Mouse (Mus musculus) ES-Bruce4 (cell line): ENCODE results near the gene Git1. TPM values are rescaled to one million over a fixed set of nuclear protein-coding genes. Genes with fewer than 3 reads are reported as not detected.

Experiments used
- H3K27ac ChIP-seq: 2 replicates; pipeline ENCODE4 v1.5.1; 2012; ENCODE audit warnings: low read length, inconsistent platforms; ENCODE audit not compliant: insufficient read depth
- H3K27me3 ChIP-seq: 2 replicates; pipeline ENCODE4 v1.6.1; 2012; ENCODE audit warnings: mild to moderate bottlenecking, low read length, inconsistent platforms; ENCODE audit not compliant: control insufficient read depth, poor library complexity, insufficient read depth, severe bottlenecking
- H3K36me3 ChIP-seq: 2 replicates; pipeline ENCODE4 v1.6.1; 2012; ENCODE audit warnings: inconsistent platforms, mild to moderate bottlenecking, low read length, moderate library complexity; ENCODE audit not compliant: control insufficient read depth, poor library complexity, insufficient read depth, severe bottlenecking
- H3K4me1 ChIP-seq: one replicate; pipeline ENCODE4 v1.8.1; 2011; ENCODE audit warnings: low read length; ENCODE audit not compliant: control insufficient read depth, insufficient read depth
- H3K4me3 ChIP-seq: 2 replicates; pipeline ENCODE4 v1.5.1; 2011; ENCODE audit warnings: low read depth, mild to moderate bottlenecking, low read length
- H3K9ac ChIP-seq: 2 replicates; pipeline ENCODE4 v1.6.1; 2012; ENCODE audit warnings: low read depth, mild to moderate bottlenecking, inconsistent platforms; ENCODE audit not compliant: poor library complexity, severe bottlenecking
- H3K9me3 ChIP-seq: replicated peaks from 2 replicates; pipeline ENCODE4 v1.6.1; 2012; ENCODE audit warnings: mild to moderate bottlenecking, low read length, inconsistent platforms; ENCODE audit not compliant: control insufficient read depth, poor library complexity, insufficient read depth, severe bottlenecking
- CTCF ChIP-seq: IDR thresholded peaks from one replicate; pipeline ENCODE4 v1.8.1; 2011; ENCODE audit warnings: low read depth, low read length
- EP300 ChIP-seq: IDR thresholded peaks from 2 replicates; pipeline ENCODE4 v1.6.1; 2011; ENCODE audit warnings: low read depth, low read length; ENCODE audit not compliant: insufficient read depth
- POLR2A ChIP-seq: IDR thresholded peaks from one replicate; pipeline ENCODE4 v1.8.1; 2011; ENCODE audit warnings: low read length; ENCODE audit not compliant: insufficient read depth
- polyA plus RNA-seq: library from polyadenylated mRNA; stranded (reverse); fragments of >200 nt; gene quantifications from 2 replicates; pipeline ENCODE4 v1.2.4, GENCODE M21; 2011; ENCODE audit warnings: low read depth; ENCODE audit not compliant: missing spikeins, insufficient read depth, insufficient read length

Git1 gene
- polyA plus RNA-seq, 1 experiment: 56.5 TPM

GRCm38 (mm10) chr11:77497341-77497756 is 4.0 kb downstream of the Git1 start:
- peaks cover 17% of the 10 kb centered on the region for H3K4me1 ChIP-seq
- H3K27me3 ChIP-seq: no peaks in the 10 kb centered on the region
- TF ChIP-seq CTCF (peak; percentile 12), POLR2A (no peak), EP300 (peak; percentile 75)
- H3K4me3 ChIP-seq: peak overlapping the region; percentile 13; the same call in 1 of the 2 replicates
- H3K9me3 ChIP-seq: no peaks in the 10 kb centered on the region
- H3K9ac ChIP-seq: peak overlapping the region; percentile 31
- H3K36me3 ChIP-seq: peaks cover 6% of the 10 kb centered on the region
- peak overlapping the region; percentile 96 for H3K27ac ChIP-seq

GRCm38 (mm10) chr11:77497851-77498250 is 4.5 kb downstream of the Git1 start:
- peaks cover 17% of the 10 kb centered on the region for H3K4me1 ChIP-seq
- H3K9me3 ChIP-seq: no peaks in the 10 kb centered on the region
- H3K27ac ChIP-seq: peak overlapping the region; percentile 96
- TF ChIP-seq EP300 (peak; percentile 75), POLR2A (no peak)
- peak overlapping the region; percentile 29 for H3K9ac ChIP-seq
- no peaks in the 10 kb centered on the region for H3K27me3 ChIP-seq
- H3K4me3 ChIP-seq: peak overlapping the region; percentile 13; the same call in 1 of the 2 replicates
- H3K36me3 ChIP-seq: peaks cover 6% of the 10 kb centered on the region

GRCm38 (mm10) chr11:77498261-77499139 is 5.1 kb downstream of the Git1 start:
- no peaks in the 10 kb centered on the region for H3K27me3 ChIP-seq
- H3K27ac ChIP-seq: peak overlapping the region; percentile 96
- TF ChIP-seq CTCF (no peak), EP300 (no peak), POLR2A (no peak)
- H3K36me3 ChIP-seq: peaks cover 6% of the 10 kb centered on the region
- H3K9ac ChIP-seq: peak overlapping the region; percentile 29
- peaks cover 21% of the 10 kb centered on the region for H3K4me1 ChIP-seq
- H3K4me3 ChIP-seq: peak overlapping the region; percentile 3; the same call in 1 of the 2 replicates
- H3K9me3 ChIP-seq: no peaks in the 10 kb centered on the region

GRCm38 (mm10) chr11:77499354-77499753 is 6.0 kb downstream of the Git1 start:
- no peak overlapping the region for H3K9ac ChIP-seq
- peaks cover 24% of the 10 kb centered on the region for H3K4me1 ChIP-seq
- TF ChIP-seq POLR2A: no peak
- TF ChIP-seq EP300: no peak
- TF ChIP-seq CTCF: no peak
- no peaks in the 10 kb centered on the region for H3K27me3 ChIP-seq
- H3K27ac ChIP-seq: no peak overlapping the region
- no peaks in the 10 kb centered on the region for H3K9me3 ChIP-seq
- H3K36me3 ChIP-seq: peaks cover 9% of the 10 kb centered on the region
- H3K4me3 ChIP-seq: no peak overlapping the region

- Histone ChIP-seq H3K36me3 (peaks cover 22% of the 10 kb centered on the region), H3K27me3 (no peaks in the 10 kb centered on the region), H3K4me1 (peaks cover 18% of the 10 kb centered on the region), H3K9ac (no peak overlapping the region), H3K9me3 (no peaks in the 10 kb centered on the region), H3K27ac (0 out of 2 replicates have a peak overlapping the region, but pooled peaks have one; percentile 7), H3K4me3 (no peak overlapping the region)
- TF ChIP-seq EP300 (no peak), POLR2A (no peak), CTCF (no peak)
Observed at GRCm38 (mm10) chr11:77500361-77501325, 7.3 kb downstream of the Git1 start.
